Mouse (Mus musculus) brain, embryonic 14.5 days (tissue): Measurements from ENCODE around the gene Epx.

Experiments used
- CTCF ChIP-seq: fragments of 200-500 bp; IDR thresholded peaks from 2 replicates; pipeline ENCODE4 v1.5.1; 2012; ENCODE audit warnings: inconsistent platforms, mild to moderate bottlenecking, moderate library complexity, borderline replicate concordance; ENCODE audit not compliant: insufficient read depth, insufficient read length; ENCODE audit errors: extremely low read depth
- POLR2A ChIP-seq: fragments of 200-500 bp; IDR thresholded peaks from 2 replicates; pipeline ENCODE4 v1.6.1; 2012; ENCODE audit warnings: mild to moderate bottlenecking, inconsistent platforms, borderline replicate concordance; ENCODE audit not compliant: poor library complexity, insufficient read depth, insufficient read length, severe bottlenecking; ENCODE audit errors: extremely low read depth

DNA sequence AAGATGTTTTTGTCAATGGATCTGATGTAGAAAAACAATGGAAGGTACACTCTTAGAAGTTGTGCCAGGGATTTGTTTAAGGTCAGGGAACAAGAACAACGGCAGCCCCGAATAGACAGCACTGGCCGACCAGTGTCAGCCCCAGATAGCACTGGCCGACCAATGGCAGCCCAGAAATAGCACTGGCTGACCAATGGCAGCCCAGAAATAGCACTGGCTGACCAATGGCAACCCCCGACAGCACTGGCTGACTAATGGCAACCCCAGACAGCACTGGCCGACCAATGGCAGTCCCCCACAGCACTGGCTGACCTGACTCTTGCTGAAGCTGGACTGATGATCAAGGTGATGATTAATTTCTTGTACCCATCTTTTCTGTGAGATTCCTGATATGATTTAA, 27.5 kb downstream of the Epx start:
- TF ChIP-seq POLR2A (no peak), CTCF (no peak)
